Mouse (Mus musculus): ENCODE data around the gene Zfp65. TPM values are rescaled to one million over a fixed set of nuclear protein-coding genes. Genes with fewer than 3 reads are reported as not detected.
"Not testable (repeated sequence)": the region's sequence is repeated elsewhere in the genome, so short reads cannot be mapped to it uniquely, and the experiment has no call there.

The Zfp65 gene
- total RNA-seq, 2 experiments from 2014 or later, result 13.5 to 14.0 TPM

DNA sequence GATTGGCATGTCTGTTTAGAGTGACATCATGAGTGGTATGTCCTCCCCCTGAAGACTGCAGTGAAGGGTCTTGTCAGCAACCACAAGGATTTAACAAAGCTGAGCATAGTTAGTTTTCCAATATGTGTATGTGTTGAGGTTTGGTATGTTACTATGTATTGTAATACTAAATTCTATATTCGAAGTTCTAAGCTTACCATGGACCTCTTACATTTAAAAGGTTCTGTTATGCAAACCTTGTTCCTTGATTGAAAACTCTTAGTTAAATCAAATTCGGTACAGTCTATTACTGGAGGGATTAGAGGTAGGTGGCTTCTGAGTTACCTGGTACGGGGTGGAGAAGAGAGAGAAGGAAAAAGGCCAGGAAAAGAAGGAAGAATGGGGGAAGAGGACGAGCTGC is 42.0 kb downstream of the Zfp65 start, which contains the start of gene Zfp738:
Gene Zfp738 (minus strand): TSS at position 101 of the 400 bp plus-strand sequence.
- TF ChIP-seq CTCF (conservative IDR thresholded peaks at IDR 0.05), result no peak
- Histone ChIP-seq H3K27ac (no peak within 1 kb of the TSS), H3K4me3 (no peak within 1 kb of the TSS)
- no peak for DNase-seq (ENCODE audit: low spot score in 2 of 2)

DNA sequence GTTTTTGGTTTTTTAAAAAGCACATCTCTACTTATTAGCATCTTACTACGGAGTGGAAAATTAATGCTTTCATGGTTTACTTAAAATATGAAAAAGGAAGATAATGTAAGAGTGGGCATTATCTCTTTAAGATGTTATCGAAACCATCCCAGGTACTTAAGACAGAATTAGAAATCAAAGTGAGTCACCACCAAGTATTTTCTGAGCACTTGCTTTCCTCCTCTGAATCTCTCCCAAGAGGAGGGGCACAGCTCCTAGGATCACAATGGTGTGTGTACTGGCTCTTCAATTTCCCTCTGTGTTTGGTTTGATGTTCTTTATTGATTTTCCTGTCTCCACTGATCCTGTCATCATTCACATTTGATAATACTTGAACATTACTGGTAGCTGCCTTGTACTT is 45.1 kb downstream of the Zfp65 start:
- H3K27ac ChIP-seq, result peak overlapping the region; percentile 87

DNA sequence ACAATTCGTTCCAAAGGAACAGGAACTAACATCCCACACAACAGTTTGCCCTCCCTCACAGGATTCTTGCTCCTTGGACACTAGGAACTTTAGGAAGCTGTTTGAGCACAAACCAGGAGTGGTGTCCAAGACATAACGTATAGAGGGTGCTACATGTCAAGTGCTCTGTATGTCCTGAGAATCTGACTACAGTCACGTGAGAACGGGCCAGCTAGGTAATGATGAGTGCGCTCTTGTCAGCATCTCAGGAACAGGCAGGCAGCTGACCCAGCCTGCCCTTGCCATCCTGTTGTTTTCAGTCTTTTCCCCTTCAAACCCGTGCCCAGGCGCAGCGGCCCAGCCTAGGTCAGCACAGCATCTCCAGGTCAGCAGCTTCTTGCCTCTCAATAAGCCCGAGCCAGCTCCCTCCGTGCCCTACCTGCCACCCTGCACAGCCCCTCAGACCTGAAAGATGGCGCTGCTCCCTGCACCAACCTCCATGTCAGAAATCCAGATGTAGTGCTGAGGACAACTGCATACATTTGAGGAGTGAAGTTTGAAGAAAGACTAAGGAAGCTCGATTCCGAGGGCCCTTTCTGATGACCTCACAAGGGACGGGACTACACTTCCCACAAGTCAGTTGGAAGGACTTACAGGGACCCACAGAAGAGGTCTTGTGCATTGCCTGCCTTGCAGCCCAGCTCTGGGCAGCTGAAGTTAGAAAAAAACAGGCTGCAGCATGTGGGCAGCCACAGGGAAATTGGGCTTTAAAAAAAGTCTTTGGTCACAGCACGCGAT is 45.8 kb downstream of the Zfp65 start:
- peak; percentile 81 to 91 for DNase-seq (ENCODE audit: low spot score in 2 of 2)
- Histone ChIP-seq H3K27ac (peak overlapping the region; percentile 87), H3K4me3 (peak overlapping the region; percentile 75)

More for the DNA sequence above, 45.1 kb downstream of the Zfp65 start:
- peak overlapping the region; percentile 75 for H3K4me3 ChIP-seq
- not testable (repeated sequence) for DNase-seq (ENCODE audit: low spot score in 2 of 2)

DNA sequence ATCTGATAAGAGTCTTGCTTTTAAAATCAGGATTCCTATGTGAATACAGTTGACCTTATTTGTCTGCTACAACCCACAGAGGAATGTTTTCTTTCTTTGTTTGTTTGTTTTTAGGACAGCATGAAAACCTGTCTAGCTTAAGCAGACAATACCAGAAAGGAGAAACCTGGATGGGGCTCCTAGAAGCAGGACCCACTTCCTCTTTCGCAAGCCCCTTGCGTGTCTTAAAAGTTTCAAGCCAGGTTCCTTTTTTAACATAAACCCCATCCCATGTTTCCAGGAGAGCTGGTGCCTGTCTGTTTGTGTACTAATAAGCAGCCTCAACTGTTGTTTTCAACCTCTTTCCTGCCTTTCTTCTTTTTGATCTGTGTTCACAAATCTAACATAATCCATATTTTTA is 54.1 kb downstream of the Zfp65 start:
- no peak for TF ChIP-seq CTCF (conservative IDR thresholded peaks at IDR 0.05)
- H3K4me3 ChIP-seq, result no peak overlapping the region
- DNase-seq (ENCODE audit: low spot score in 2 of 2), result no peak
- no peak overlapping the region for H3K27ac ChIP-seq

Other genes starting within 250 kb of the Zfp65 start
- 10 to 100 TPM; 15.1 to 15.7 TPM for gene Zfp874b, start 244.9 kb downstream of the Zfp65 start, total RNA-seq (2021)
- 1 to 10 TPM; 9.2 to 9.3 TPM for gene Zfp58, start 228.6 kb downstream of the Zfp65 start, total RNA-seq (2021)
- gene Gm26965, start 203.0 kb downstream of the Zfp65 start, total RNA-seq (2021), result 1 to 10 TPM in 1 of 2 experiments, not detected in 1; 1.5 TPM
- gene Zfp87, start 203.0 kb downstream of the Zfp65 start, total RNA-seq (2021), result 10 to 100 TPM; 19.8 to 23.4 TPM
- 10 to 100 TPM in 1 of 2 experiments, 1 to 10 TPM in 1; 8.5 to 10.8 TPM for gene Zfp748, start 175.3 kb downstream of the Zfp65 start, total RNA-seq (2021)
- gene Zfp729b, start 119.5 kb downstream of the Zfp65 start, total RNA-seq (2021), result 10 to 100 TPM in 1 of 2 experiments, 1 to 10 TPM in 1; 9.1 to 10.2 TPM
- 1 to 10 TPM in 1 of 2 experiments, not detected in 1; 1.6 TPM for gene Gm49345, start 91.4 kb downstream of the Zfp65 start, total RNA-seq (2021)
- gene Zfp729a, start 91.4 kb downstream of the Zfp65 start, total RNA-seq (2021), result 1 to 10 TPM; 9.3 to 9.9 TPM
- gene Zfp738, start 42.1 kb downstream of the Zfp65 start, total RNA-seq (2021), result 10 to 100 TPM; 25.3 to 25.8 TPM
- gene Zfp85, start 26.1 kb upstream of the Zfp65 start, total RNA-seq (2021), result 1 to 10 TPM; 6.6 to 7.0 TPM
- gene Zfp493, start 50.5 kb upstream of the Zfp65 start, total RNA-seq (2021), result 1 to 10 TPM; 2.9 to 5.3 TPM
- gene Zfp273, start 84.6 kb upstream of the Zfp65 start, total RNA-seq (2021), result 1 to 10 TPM; 8.2 to 9.4 TPM
- 10 to 100 TPM; 10.9 to 14.6 TPM for gene Gm10037, start 101.9 kb upstream of the Zfp65 start, total RNA-seq (2021)
- gene BC048507, start 134.2 kb upstream of the Zfp65 start, total RNA-seq (2021), result not detected

All from layer of hippocampus, adult 2 months (tissue).